Comparison of ENCODE assay signal across 19 mouse cellular contexts in the genomic region with DNA sequence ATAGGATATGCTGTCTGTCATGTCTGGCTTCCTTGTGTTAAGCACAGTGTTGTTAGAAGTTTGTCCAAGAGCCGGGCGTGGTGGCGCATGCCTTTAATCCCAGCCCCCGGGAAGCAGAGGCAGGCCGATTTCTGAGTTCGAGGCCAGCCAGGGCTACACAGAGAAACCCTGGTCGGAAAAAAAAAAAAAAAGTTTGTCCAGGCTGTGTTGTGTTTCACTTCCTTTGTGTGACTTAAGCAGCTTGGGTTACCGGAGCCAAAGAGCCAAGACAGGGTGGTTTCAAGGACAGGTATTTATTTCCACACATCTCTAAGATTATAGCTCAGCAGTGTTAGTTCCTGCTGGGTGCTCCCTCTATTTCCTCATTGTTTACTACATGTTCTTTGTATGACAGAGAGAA. TPM values are rescaled to one million over a fixed set of nuclear protein-coding genes. Genes with fewer than 3 reads are reported as not detected.
DNase-seq lines count a peak whose midpoint lies in the region; ATAC-seq and TF ChIP-seq lines count a peak whose summit lies in the region.
"Had no signal": no experiment of that assay in that cellular context is flagged by ENCODE, and none has a peak within 500 bp of the region (broad histone marks: within the 10 kb centered on the region; RNA-seq: fewer than 3 reads in every experiment).

No protein-coding gene starts in this region.

- H3K79me2 ChIP-seq in CH12.LX (replicated peaks; ENCODE audit: control insufficient read depth, extremely low read depth, insufficient read depth, poor library complexity, severe bottlenecking): peaks cover 41% of the 10 kb centered on the region

- 98% methylated on average over 8 of the region's 8 CpGs for WGBS in midbrain, embryonic 14.5 days

- peak; percentile 62 for TF ChIP-seq EP300 in CH12.LX (IDR thresholded peaks at IDR 0.05; ENCODE audit: low read length)

- DNase-seq in CH12.LX (ENCODE audit: extremely low read depth): peak; percentile 23
- peak; percentile 34 for DNase-seq in splenic B cell, adult 2 months (ENCODE audit: low read depth, low spot score)
- no peak for DNase-seq in right cerebral cortex, postnatal 4 days
- no peak for DNase-seq in midbrain, embryonic 14.5 days
- DNase-seq: adrenal gland, adult 2 months; adrenal gland, adult 8-10 months; adrenal gland, postnatal 10 days; adrenal gland, postnatal 14 days; adrenal gland, postnatal 25 days; adrenal gland, postnatal 36 days; B cell, adult 2 months; cerebellum, adult 11 months; cerebellum, adult 11-12 months; cerebellum, adult 18-20 months; cerebellum, adult 2 months had no signal

- ATAC-seq in midbrain, embryonic 14.5 days (ENCODE audit: low FRiP score, low TSS enrichment): no peak
- ATAC-seq: activated CD4-positive, CD25-positive, alpha-beta regulatory T cell, adult 4 months; CD4-positive, CD25-positive, alpha-beta regulatory T cell, adult 4 months; Patski had no signal

- dilution Hi-C loops in CH12.LX (cut with MboI; ENCODE audit: extremely low pct_ligation_motif_present, extremely low pct_unique_long_range_greater_than_20kb, low sequenced_read_pairs): no loop called here

- TF ChIP-seq POLR2A in CH12.LX (IDR thresholded peaks at IDR 0.05; ENCODE audit: low read depth, low read length): no peak

- no peaks in the 10 kb centered on the region for H3K27me3 ChIP-seq in CH12.LX (replicated peaks)
- no peaks in the 10 kb centered on the region; the same call in 1 of the 2 replicates for H3K27me3 ChIP-seq in splenic B cell, adult 2 months (ENCODE audit: control insufficient read depth, insufficient read depth, low read length, poor library complexity, severe bottlenecking)
- no peaks in the 10 kb centered on the region for H3K27me3 ChIP-seq in midbrain, embryonic 14.5 days (ENCODE audit: control insufficient read depth, insufficient read depth, low read length)
- H3K27me3 ChIP-seq: Patski had no signal

- no peaks in the 10 kb centered on the region for H3K9me3 ChIP-seq in CH12.LX (replicated peaks; ENCODE audit: low read length)
- no peaks in the 10 kb centered on the region for H3K9me3 ChIP-seq in midbrain, embryonic 14.5 days (ENCODE audit: control insufficient read depth, low read length)
- H3K9me3 ChIP-seq: G1E had no signal

- no peak overlapping the region for H3K27ac ChIP-seq in CH12.LX (ENCODE audit: insufficient read depth, low read depth)
- no peak overlapping the region for H3K27ac ChIP-seq in midbrain, embryonic 14.5 days (replicated peaks; ENCODE audit: low read depth, low read length)

- H3K4me1 ChIP-seq in CH12.LX (ENCODE audit: control insufficient read depth in 1 of 2, insufficient read depth in 2 of 2): peaks cover 0 to 26% of the 10 kb centered on the region in 2 experiments; a peak in 1 of 4 replicates
- H3K4me1 ChIP-seq in midbrain, embryonic 14.5 days (ENCODE audit: control insufficient read depth, insufficient read depth, low read length): no peaks in the 10 kb centered on the region

- peaks cover 0 to 10% of the 10 kb centered on the region in 2 experiments for H3K36me3 ChIP-seq in CH12.LX (replicated peaks in 1 of 2; ENCODE audit: control insufficient read depth in 1 of 2, insufficient read depth in 1 of 2, low read length in 1 of 2)
- H3K36me3 ChIP-seq in splenic B cell, adult 2 months (ENCODE audit: control insufficient read depth, insufficient read depth, low read length, poor library complexity, severe bottlenecking): no peaks in the 10 kb centered on the region
- no peaks in the 10 kb centered on the region for H3K36me3 ChIP-seq in midbrain, embryonic 14.5 days (ENCODE audit: control insufficient read depth, insufficient read depth, low read length)

- no peak for TF ChIP-seq CTCF in CH12.LX (conservative IDR thresholded peaks at IDR 0.05 in 1 of 2, IDR thresholded peaks at IDR 0.05 in 1 of 2; ENCODE audit: low read depth in 2 of 2, low read length in 2 of 2)

- no peak overlapping the region for H3K4me2 ChIP-seq in CH12.LX (ENCODE audit: insufficient read depth, low read depth, poor library complexity, severe bottlenecking)
- H3K4me2 ChIP-seq in midbrain, embryonic 14.5 days (ENCODE audit: low read length): no peak overlapping the region

- no peak for TF ChIP-seq RAD21 in CH12.LX (IDR thresholded peaks at IDR 0.05; ENCODE audit: low read depth, low read length)

- in situ Hi-C loops in CH12.LX (cut with MboI; ENCODE audit: low pct_ligation_motif_present, low pct_unique_long_range_greater_than_20kb, low sequenced_read_pairs): no loop called here

- no peak overlapping the region for H3K9ac ChIP-seq in CH12.LX (ENCODE audit: insufficient read depth, low read depth)
- H3K9ac ChIP-seq in midbrain, embryonic 14.5 days (replicated peaks; ENCODE audit: low read length): no peak overlapping the region

- no peak overlapping the region for H3K4me3 ChIP-seq in CH12.LX (replicated peaks in 1 of 3; ENCODE audit: low read depth in 2 of 3, low read length in 2 of 3, poor library complexity in 1 of 3)
- H3K4me3 ChIP-seq in midbrain, embryonic 14.5 days (replicated peaks; ENCODE audit: low read depth, low read length): no peak overlapping the region

TF ChIP-seq in CH12.LX, 34 proteins besides CTCF, POLR2A, EP300 and RAD21:
- peak; percentile 91 for TF ChIP-seq ZNF384 (IDR thresholded peaks at IDR 0.05; ENCODE audit: low read depth, low read length)
- TF ChIP-seq ZC3H11A (IDR thresholded peaks at IDR 0.05; ENCODE audit: low read depth, low read length): no peak
- peak; percentile 53 for TF ChIP-seq IRF4 (IDR thresholded peaks at IDR 0.05; ENCODE audit: low read depth, low read length)

RNA-seq across cellular contexts. Expression of a gene that starts 25.4 kb away (rescaled TPM):
- total RNA-seq in CH12.LX (2012; rRNA removed) (3.4 and 4.4 TPM in 2 replicates), CH12.LX (2014; rRNA removed) (2.9 and 3.5 TPM in 2 replicates)
- 4.7 and 4.8 TPM in 2 replicates for polyA plus RNA-seq in CH12.LX (2012; ENCODE audit: insufficient read length, low read depth)
- polyA plus RNA-seq in midbrain, embryonic 14.5 days (2014; fragmentation: Nextera tagmentation; extraction: Ambion mirVana): 23.2 and 24.3 TPM in 2 replicates

Comparison
In these comparisons a context has a peak if more than half of its experiments do, and no peak if none do; other contexts are left out.
1. DNase-seq: peak in CH12.LX (single experiment) and splenic B cell, adult 2 months (single experiment); none in right cerebral cortex, postnatal 4 days (single experiment) and midbrain, embryonic 14.5 days (single experiment).